Mouse (Mus musculus) G1E (cell line): ENCODE data around the gene Per3.

Source experiments
- CTCF ChIP-seq: IDR thresholded peaks from 2 replicates; pipeline ENCODE4 v1.5.1; 2012; ENCODE audit warnings: low read depth, low read length, inconsistent platforms, mixed read lengths
- GATA1 ChIP-seq: IDR thresholded peaks from 2 replicates; pipeline ENCODE4 v1.6.1; 2012; ENCODE audit warnings: borderline replicate concordance, low read length, inconsistent platforms, mixed read lengths
- GATA2 ChIP-seq: IDR thresholded peaks from 2 replicates; pipeline ENCODE4 v1.6.1; 2012; ENCODE audit warnings: low read depth, low read length, inconsistent platforms, borderline replicate concordance
- POLR2AphosphoS5 ChIP-seq: IDR thresholded peaks from 2 replicates; pipeline ENCODE4 v1.6.1; 2012; ENCODE audit warnings: low read depth, low read length, inconsistent platforms; ENCODE audit not compliant: insufficient replicate concordance
- TAL1 ChIP-seq: conservative IDR thresholded peaks from 2 replicates; pipeline ENCODE4 v1.6.1; 2012; ENCODE audit warnings: low read depth, low read length, inconsistent platforms, mixed read lengths

GRCm38 (mm10) chr4:151074817-151075216 lies 30.4 kb upstream of the Per3 start:
- no peak for TF ChIP-seq CTCF
- TF ChIP-seq TAL1: no peak
- no peak for TF ChIP-seq GATA1
- no peak for TF ChIP-seq POLR2AphosphoS5
- TF ChIP-seq GATA2: no peak
